Mouse (Mus musculus) megakaryocyte, adult 5-6 weeks (primary cell): ENCODE data around the gene Cnih2. TPM values are rescaled to one million over a fixed set of nuclear protein-coding genes. Genes with fewer than 3 reads are reported as not detected.

Source experiments
- ATAC-seq: 2 replicates; pipeline ENCODE4 v1.8.0; 2016; ENCODE audit warnings: mild to moderate bottlenecking, inconsistent platforms; ENCODE audit not compliant: poor library complexity, severe bottlenecking
- total RNA-seq, 2 experiments: library from RNA; stranded (forward) in 1 of 2; stranded (reverse) in 1 of 2; fragments of 153-499, 151-499 nt in 1 of 2; fragments of 221-1000, 200-1000 nt in 1 of 2; gene quantifications; 2 replicates each; pipeline versions ENCODE4 v1.2.3 to v1.2.4; 2015 to 2017

Cnih2 gene
- total RNA-seq, 2 experiments from 2014 or later, result not detected

GRCm38 (mm10) chr19:5069978-5070377, 28.3 kb downstream of the Cnih2 start:
- no peak for ATAC-seq

- no peak for ATAC-seq
These were observed 28.8 kb downstream of the Cnih2 start for GRCm38 (mm10) chr19:5069486-5069885.

GRCm38 (mm10) chr19:5068570-5069234, 29.6 kb downstream of the Cnih2 start:
- ATAC-seq, result no peak

- ATAC-seq, result no peak
These were observed 30.3 kb downstream of the Cnih2 start, which contains the start of gene Cd248 for GRCm38 (mm10) chr19:5067867-5068569. Cd248 (plus strand) TSS chr19:5068078.

- ATAC-seq, result 0 out of 2 replicates have a peak, but pooled peaks have one; percentile 20
These were observed 31.1 kb downstream of the Cnih2 start for GRCm38 (mm10) chr19:5067040-5067799.

GRCm38 (mm10) chr19:5065104-5065503, 33.2 kb downstream of the Cnih2 start:
- ATAC-seq, result no peak

- no peak for ATAC-seq
These were observed 35.9 kb downstream of the Cnih2 start for GRCm38 (mm10) chr19:5062446-5062845.

GRCm38 (mm10) chr19:5062041-5062440, 36.3 kb downstream of the Cnih2 start:
- no peak for ATAC-seq

GRCm38 (mm10) chr19:5060365-5061330, 37.7 kb downstream of the Cnih2 start:
- ATAC-seq, result no peak

GRCm38 (mm10) chr19:5058801-5059771, 39.2 kb downstream of the Cnih2 start:
- no peak for ATAC-seq

- no peak for ATAC-seq
These were observed 40.2 kb downstream of the Cnih2 start for GRCm38 (mm10) chr19:5057876-5058775.

- no peak for ATAC-seq
These were observed 42.1 kb downstream of the Cnih2 start for GRCm38 (mm10) chr19:5056251-5056650.

GRCm38 (mm10) chr19:5053909-5054308, 44.4 kb downstream of the Cnih2 start:
- peak; percentile 68 for ATAC-seq

- no peak for ATAC-seq
These were observed 45.5 kb downstream of the Cnih2 start for GRCm38 (mm10) chr19:5052853-5053252.

- no peak for ATAC-seq
These were observed 46.0 kb downstream of the Cnih2 start for GRCm38 (mm10) chr19:5052166-5052822.

- ATAC-seq, result no peak
These were observed 46.8 kb downstream of the Cnih2 start for GRCm38 (mm10) chr19:5051515-5051914.

- no peak for ATAC-seq
These were observed 47.3 kb downstream of the Cnih2 start for GRCm38 (mm10) chr19:5051031-5051430.
